Mouse (Mus musculus) erythroblast, embryonic 14.5 days (primary cell): ENCODE data around the gene Pparg. TPM values are rescaled to one million over a fixed set of nuclear protein-coding genes. Genes with fewer than 3 reads are reported as not detected.
A peak's percentile ranks its signal among the peaks of the same experiment; 100 is the strongest.

ENCODE experiments used
- H3K27me3 ChIP-seq: 2 replicates; pipeline ENCODE4 v1.6.1; 2012; ENCODE audit warnings: inconsistent platforms; ENCODE audit not compliant: control insufficient read depth
- H3K36me3 ChIP-seq: 2 replicates; pipeline ENCODE4 v1.6.1; 2012; ENCODE audit warnings: mild to moderate bottlenecking, inconsistent platforms; ENCODE audit not compliant: control insufficient read depth
- H3K4me1 ChIP-seq: 2 replicates; pipeline ENCODE4 v1.6.1; 2012; ENCODE audit warnings: inconsistent platforms; ENCODE audit not compliant: control insufficient read depth
- H3K4me3 ChIP-seq: replicated peaks from 2 replicates; pipeline ENCODE3; 2012; ENCODE audit warnings: moderate library complexity, mild to moderate bottlenecking, inconsistent platforms
- H3K9me3 ChIP-seq: 2 replicates; pipeline ENCODE4 v1.6.1; 2012; ENCODE audit warnings: low read length, inconsistent platforms, mixed read lengths; ENCODE audit not compliant: control insufficient read depth
- GATA1 ChIP-seq: IDR thresholded peaks from 2 replicates; pipeline ENCODE4 v1.6.1; 2012; ENCODE audit warnings: low read length, inconsistent platforms, mixed read lengths
- TAL1 ChIP-seq: IDR thresholded peaks from 3 replicates; pipeline ENCODE4 v1.6.1; 2012; ENCODE audit warnings: low read length, inconsistent platforms, mixed read lengths
- polyA plus RNA-seq: library from polyadenylated mRNA; stranded (reverse); fragments of >175 nt; gene quantifications from 2 replicates; pipeline ENCODE4 v1.2.3, GENCODE M21; 2012

Gene Pparg
- polyA plus RNA-seq, 1 experiment, result not detected

DNA sequence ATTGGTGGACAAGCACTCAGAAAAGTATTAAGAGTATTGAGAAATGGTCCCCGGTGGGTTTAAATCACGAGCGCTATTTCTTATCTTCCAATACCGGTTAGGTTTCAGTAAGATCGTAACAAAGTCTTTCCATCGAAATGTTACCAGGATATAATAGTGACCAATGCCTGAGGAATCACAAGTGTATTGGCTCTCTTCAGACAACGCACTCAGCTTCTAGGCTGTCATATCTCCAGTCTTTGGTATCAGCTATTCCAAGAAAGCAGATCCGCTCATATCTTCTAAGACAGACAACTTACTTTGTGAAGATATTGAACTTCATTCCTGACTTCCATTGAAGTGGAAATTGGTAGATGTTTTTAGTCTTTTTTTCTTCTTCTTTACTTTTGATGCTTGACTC, 15.7 kb upstream of the Pparg start:
- H3K4me1 ChIP-seq, result peaks cover 6% of the 10 kb centered on the region
- TF ChIP-seq TAL1 (no peak), GATA1 (no peak)
- no peaks in the 10 kb centered on the region for H3K27me3 ChIP-seq
- no peaks in the 10 kb centered on the region for H3K9me3 ChIP-seq
- H3K4me3 ChIP-seq, result no peak overlapping the region
- H3K36me3 ChIP-seq, result no peaks in the 10 kb centered on the region

DNA sequence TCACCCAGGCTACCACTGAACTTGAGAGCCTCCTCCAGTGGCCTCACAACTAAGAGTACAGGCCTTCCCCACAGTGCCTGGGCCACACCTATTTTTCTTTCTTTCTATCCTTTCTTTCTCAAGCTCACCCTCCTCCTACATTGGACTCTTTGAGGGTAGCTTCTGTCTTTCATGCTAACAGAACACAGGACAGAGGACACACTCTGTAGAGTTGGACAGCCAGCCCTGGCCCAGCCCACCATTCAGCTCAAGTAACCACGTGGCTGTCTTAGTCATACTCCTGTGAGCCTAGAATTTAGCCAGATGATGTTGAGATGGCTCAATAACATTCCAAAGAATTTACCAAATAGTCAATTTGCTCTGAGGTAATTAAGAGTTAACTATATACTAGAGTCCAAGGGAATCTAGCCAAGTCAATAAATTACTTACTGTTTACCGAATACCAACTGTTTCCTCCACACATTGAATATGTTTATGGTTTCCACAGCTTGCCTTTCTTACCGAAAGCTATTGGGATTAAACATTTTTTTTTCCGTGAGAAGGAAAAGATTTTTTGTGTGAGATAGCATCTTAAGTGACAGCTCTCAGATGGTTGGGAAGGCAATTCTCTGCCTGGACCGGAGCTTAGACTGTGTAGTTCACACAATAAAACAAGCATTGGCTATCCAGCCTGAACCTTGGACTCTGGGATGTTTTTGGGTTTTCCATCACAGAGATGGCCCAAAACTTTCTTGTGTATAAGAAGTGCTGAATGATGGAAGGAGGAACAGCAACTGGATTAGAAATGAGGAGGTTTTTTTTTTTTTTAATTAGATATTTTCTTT, 10.9 kb upstream of the Pparg start:
- no peaks in the 10 kb centered on the region for H3K9me3 ChIP-seq
- no peaks in the 10 kb centered on the region for H3K36me3 ChIP-seq
- H3K4me3 ChIP-seq, result no peak overlapping the region
- H3K4me1 ChIP-seq, result peaks cover 2% of the 10 kb centered on the region
- TF ChIP-seq TAL1, result no peak
- TF ChIP-seq GATA1, result no peak
- no peaks in the 10 kb centered on the region for H3K27me3 ChIP-seq

DNA sequence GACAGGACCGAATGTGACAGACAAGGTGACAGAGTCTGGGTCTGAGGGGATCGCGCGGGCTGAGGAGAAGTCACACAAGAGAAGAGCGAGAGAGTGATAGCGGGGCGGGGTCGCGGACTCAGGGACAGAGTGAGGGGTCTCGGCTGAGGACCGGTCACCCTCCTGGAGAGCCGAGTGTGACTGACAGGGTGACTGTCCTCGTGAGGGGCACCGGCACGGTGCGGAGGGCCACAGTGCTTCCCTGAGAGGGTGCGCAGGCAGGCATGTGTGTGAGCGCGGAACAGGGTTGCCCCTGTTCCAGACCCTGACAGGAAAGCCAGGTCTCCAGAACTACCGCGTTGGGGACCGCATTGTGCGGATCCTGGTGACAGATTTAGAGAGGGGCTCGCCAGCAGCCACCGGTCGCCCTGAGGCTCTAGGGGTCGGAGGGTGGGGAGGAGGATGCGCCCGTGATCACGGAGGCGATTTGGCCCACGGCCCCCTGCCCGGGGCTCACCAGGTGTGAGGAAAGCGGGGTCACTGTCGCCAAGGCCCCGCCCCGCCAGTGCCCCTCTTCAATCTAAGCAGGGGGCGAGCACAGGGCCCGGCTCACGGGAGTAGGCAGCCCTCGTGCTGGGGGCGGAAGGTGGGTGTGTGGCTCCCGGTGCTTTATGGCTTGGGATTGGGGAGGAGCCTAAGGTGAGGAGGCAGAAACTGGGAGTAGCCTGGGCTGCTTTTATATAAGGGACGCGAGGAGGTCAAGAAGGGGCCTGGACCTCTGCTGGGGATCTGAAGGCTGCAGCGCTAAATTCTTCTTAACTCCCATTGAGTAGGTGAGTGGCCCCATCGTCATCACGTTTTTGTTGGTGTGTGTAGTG, 1.1 kb downstream of the Pparg start:
- TF ChIP-seq TAL1 (no peak), GATA1 (no peak)
- H3K36me3 ChIP-seq, result no peaks in the 10 kb centered on the region
- H3K27me3 ChIP-seq, result peaks cover 44% of the 10 kb centered on the region
- H3K9me3 ChIP-seq, result peaks cover 7% of the 10 kb centered on the region; the same call in 1 of the 2 replicates
- peak overlapping the region; percentile 43 for H3K4me3 ChIP-seq
- peaks cover 4% of the 10 kb centered on the region for H3K4me1 ChIP-seq

DNA sequence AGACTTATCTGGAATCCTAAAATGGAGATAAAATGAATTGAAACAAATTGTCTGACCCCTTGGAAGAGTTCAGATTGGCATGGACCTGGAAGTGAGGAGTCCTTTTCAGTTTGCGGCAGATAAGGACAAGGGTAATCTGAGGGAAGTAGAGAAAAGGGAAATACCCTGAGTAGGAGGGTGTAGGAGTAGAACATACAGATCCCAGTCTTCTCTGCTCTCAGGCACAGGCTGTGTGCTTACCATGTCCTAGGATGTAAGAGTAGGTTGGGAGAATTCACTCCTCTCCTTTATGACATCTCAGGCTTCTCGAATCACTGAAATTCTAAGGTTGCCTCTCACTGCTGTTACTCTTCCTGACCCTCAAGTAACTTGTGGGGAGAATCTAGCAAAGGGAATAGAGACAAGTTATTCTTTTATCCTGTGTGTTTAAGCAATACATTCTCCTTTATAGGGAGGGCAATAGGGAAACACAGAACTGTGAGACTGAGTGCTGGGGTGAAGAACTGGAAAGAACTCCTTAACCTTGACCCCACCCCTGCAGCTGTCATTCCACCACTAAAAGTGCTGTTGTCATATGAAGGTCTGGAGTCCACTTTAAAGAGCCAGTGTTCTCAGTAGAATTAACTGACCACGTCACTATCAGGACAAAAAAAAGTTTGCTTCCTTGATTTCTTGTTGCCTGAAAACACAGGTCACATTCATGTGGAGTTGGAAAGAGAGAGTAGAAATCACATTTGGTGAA, 6.3 kb downstream of the Pparg start:
- Histone ChIP-seq H3K36me3 (no peaks in the 10 kb centered on the region), H3K27me3 (peaks cover 10% of the 10 kb centered on the region), H3K4me1 (no peaks in the 10 kb centered on the region), H3K9me3 (no peaks in the 10 kb centered on the region), H3K4me3 (no peak overlapping the region)
- TF ChIP-seq TAL1, result no peak

DNA sequence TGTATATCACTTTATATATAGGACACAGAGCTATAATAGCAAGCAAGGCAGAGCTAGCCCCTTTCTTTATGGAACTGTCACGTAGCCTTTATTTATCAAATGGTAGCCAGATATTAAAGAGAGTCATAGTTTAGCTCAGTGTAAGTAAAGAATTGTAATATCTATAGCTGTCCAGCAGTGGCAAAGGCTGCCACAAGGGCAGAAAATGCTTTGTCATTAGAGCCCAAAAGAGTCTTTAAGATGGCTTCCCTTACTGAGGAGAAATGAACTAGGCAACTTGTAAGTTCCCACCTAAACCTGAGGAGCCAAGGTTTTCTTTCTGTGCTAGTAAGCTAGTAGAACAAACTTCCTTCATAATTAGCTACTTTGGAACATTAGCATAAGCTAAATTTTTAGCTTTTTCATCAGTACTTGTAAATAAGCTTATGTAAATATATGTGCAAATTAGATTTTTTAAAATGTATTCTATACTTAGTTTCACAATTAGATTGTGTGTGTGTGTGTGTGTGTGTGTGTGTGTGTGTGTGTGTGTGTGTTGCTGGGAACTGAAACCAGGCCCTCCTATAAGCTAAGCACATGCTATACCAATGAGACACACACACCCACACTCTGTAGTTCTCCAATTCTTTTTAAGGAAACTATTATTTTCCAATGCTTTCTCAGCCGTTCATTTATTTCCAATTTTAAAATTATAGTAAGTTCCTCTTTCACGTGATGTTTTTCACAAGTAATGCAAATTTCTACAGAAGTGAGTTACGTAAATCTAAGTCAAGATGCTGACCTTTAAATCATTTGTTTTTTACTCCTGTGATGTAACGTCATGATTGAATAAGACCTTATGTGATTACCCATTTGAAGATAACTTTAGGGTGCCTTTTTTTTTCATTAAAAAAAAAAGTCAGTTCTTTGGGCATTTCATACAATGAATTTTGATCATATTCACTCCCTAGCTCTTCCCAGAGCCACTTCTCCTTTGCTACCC, 14.4 kb downstream of the Pparg start:
- no peaks in the 10 kb centered on the region for H3K36me3 ChIP-seq
- no peak overlapping the region for H3K4me3 ChIP-seq
- no peaks in the 10 kb centered on the region for H3K9me3 ChIP-seq
- TF ChIP-seq GATA1 (no peak), TAL1 (no peak)
- H3K27me3 ChIP-seq, result no peaks in the 10 kb centered on the region
- H3K4me1 ChIP-seq, result no peaks in the 10 kb centered on the region

GRCm38 (mm10) chr6:115380596-115380995, 19.8 kb downstream of the Pparg start:
- no peaks in the 10 kb centered on the region for H3K27me3 ChIP-seq
- no peak overlapping the region for H3K4me3 ChIP-seq
- no peaks in the 10 kb centered on the region for H3K9me3 ChIP-seq
- H3K36me3 ChIP-seq, result no peaks in the 10 kb centered on the region
- H3K4me1 ChIP-seq, result no peaks in the 10 kb centered on the region
- no peak for TF ChIP-seq GATA1
- TF ChIP-seq TAL1, result no peak

DNA sequence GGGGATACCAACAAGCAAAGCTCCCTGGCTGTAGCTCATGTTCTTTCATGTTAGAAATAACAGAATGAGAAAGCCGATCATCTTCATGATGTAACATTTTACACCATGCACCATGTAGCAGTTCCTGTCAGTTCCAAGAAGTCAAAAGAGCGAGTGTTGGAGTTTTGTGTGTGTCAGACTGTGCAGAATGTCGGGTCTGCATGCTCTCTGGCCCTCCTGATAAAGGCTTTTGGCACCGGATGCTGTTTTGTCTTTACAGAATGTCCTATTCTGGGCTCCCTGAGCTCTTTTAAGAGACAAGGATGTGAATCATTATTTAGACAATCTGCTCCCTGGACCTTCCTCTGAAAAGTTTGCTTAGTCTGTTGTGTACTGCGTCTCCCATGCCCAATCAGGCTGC, 22.0 kb downstream of the Pparg start:
- H3K27me3 ChIP-seq, result no peaks in the 10 kb centered on the region
- no peak for TF ChIP-seq GATA1
- TF ChIP-seq TAL1, result no peak
- H3K9me3 ChIP-seq, result no peaks in the 10 kb centered on the region
- H3K4me3 ChIP-seq, result no peak overlapping the region
- no peaks in the 10 kb centered on the region for H3K4me1 ChIP-seq
- no peaks in the 10 kb centered on the region for H3K36me3 ChIP-seq

GRCm38 (mm10) chr6:115389945-115390540, 29.3 kb downstream of the Pparg start:
- H3K4me3 ChIP-seq, result no peak overlapping the region
- no peaks in the 10 kb centered on the region for H3K9me3 ChIP-seq
- no peaks in the 10 kb centered on the region for H3K27me3 ChIP-seq
- no peaks in the 10 kb centered on the region for H3K36me3 ChIP-seq
- TF ChIP-seq GATA1 (no peak), TAL1 (no peak)
- H3K4me1 ChIP-seq, result no peaks in the 10 kb centered on the region
